Mouse (Mus musculus) kidney, embryonic 14.5 days (tissue): ENCODE results near the gene Prkcb. TPM values are rescaled to one million over a fixed set of nuclear protein-coding genes. Genes with fewer than 3 reads are reported as not detected.

Experiments used
- ATAC-seq: fragments of 200-750 bp; cut with Nextera tagmentation; 2 replicates; pipeline ENCODE4 v1.8.0; 2017; ENCODE audit warnings: moderate number of reproducible peaks, mild to moderate bottlenecking, moderate TSS enrichment, moderate library complexity; ENCODE audit not compliant: low FRiP score, low TSS enrichment
- H3K27ac ChIP-seq: fragments of 300-500 bp; sonication (generic); 2 replicates; pipeline ENCODE4 v1.5.1; 2014; ENCODE audit warnings: low read depth, mild to moderate bottlenecking, low read length, moderate library complexity, mixed read lengths
- H3K27me3 ChIP-seq: fragments of 300-500 bp; sonication (generic); 2 replicates; pipeline ENCODE4 v1.6.1; 2014; ENCODE audit warnings: mild to moderate bottlenecking, low read length; ENCODE audit not compliant: control insufficient read depth, insufficient read depth
- H3K36me3 ChIP-seq: fragments of 300-500 bp; sonication (generic); 2 replicates; pipeline ENCODE4 v1.6.1; 2014; ENCODE audit warnings: low read length, mixed read lengths; ENCODE audit not compliant: control insufficient read depth, insufficient read depth
- H3K4me1 ChIP-seq: fragments of 300-500 bp; sonication (generic); 2 replicates; pipeline ENCODE4 v1.6.1; 2014; ENCODE audit warnings: low read length, mixed read lengths; ENCODE audit not compliant: control insufficient read depth, insufficient read depth
- H3K4me2 ChIP-seq: fragments of 300-500 bp; sonication (generic); replicated peaks from 2 replicates; pipeline ENCODE4 v1.6.1; 2014; ENCODE audit warnings: low read depth, mild to moderate bottlenecking, low read length
- H3K4me3 ChIP-seq: fragments of 300-500 bp; sonication (generic); 2 replicates; pipeline ENCODE4 v1.5.1; 2014; ENCODE audit warnings: mild to moderate bottlenecking, low read length
- H3K9ac ChIP-seq: fragments of 300-500 bp; sonication (generic); 2 replicates; pipeline ENCODE4 v1.6.1; 2014; ENCODE audit warnings: low read depth, mild to moderate bottlenecking, low read length, moderate library complexity
- H3K9me3 ChIP-seq: fragments of 300-500 bp; sonication (generic); 2 replicates; pipeline ENCODE4 v1.6.1; 2016; ENCODE audit warnings: low read length; ENCODE audit not compliant: control insufficient read depth
- WGBS: fragments of 180-500 bp; shearing (Covaris S2); extraction: QIAGEN DNeasy Blood & Tissue Kit; methylation state at CpG from one replicate; pipeline ENCODE4 v1.1.7; 2014; 5-methylcytosine and 5-hydroxymethylcytosine counted together
- polyA plus RNA-seq: library from polyadenylated mRNA; unstranded; fragments of >200 nt; fragmentation: Nextera tagmentation; extraction: Ambion mirVana; gene quantifications from 2 replicates; pipeline ENCODE4 v1.2.1, GENCODE M21; 2014

The Prkcb gene
- polyA plus RNA-seq, 1 experiment from 2014 or later: 4.1 TPM

- 86% methylated on average over 6 of the region's 6 CpGs for WGBS
Measured at GRCm38 (mm10) chr7:122476697-122477096, 188.1 kb downstream of the Prkcb start.

GRCm38 (mm10) chr7:122477118-122477517 is 188.6 kb downstream of the Prkcb start:
- ATAC-seq: no peak
- Histone ChIP-seq H3K27ac (no peak overlapping the region), H3K4me1 (peaks cover 9% of the 10 kb centered on the region; the same call in 1 of the 2 replicates), H3K27me3 (no peaks in the 10 kb centered on the region), H3K4me3 (no peak overlapping the region), H3K4me2 (no peak overlapping the region), H3K36me3 (no peaks in the 10 kb centered on the region), H3K9ac (no peak overlapping the region), H3K9me3 (peaks cover 7% of the 10 kb centered on the region)
- WGBS: 56% methylated on average over 7 of the region's 7 CpGs

More at GRCm38 (mm10) chr7:122476697-122477096, 188.1 kb downstream of the Prkcb start:
- H3K4me1 ChIP-seq: peaks cover 9% of the 10 kb centered on the region; the same call in 1 of the 2 replicates
- no peaks in the 10 kb centered on the region for H3K36me3 ChIP-seq
- H3K4me3 ChIP-seq: no peak overlapping the region
- H3K27ac ChIP-seq: no peak overlapping the region
- H3K9ac ChIP-seq: no peak overlapping the region
- ATAC-seq: no peak
- no peak overlapping the region for H3K4me2 ChIP-seq
- peaks cover 7% of the 10 kb centered on the region for H3K9me3 ChIP-seq
- H3K27me3 ChIP-seq: no peaks in the 10 kb centered on the region

- no peaks in the 10 kb centered on the region for H3K27me3 ChIP-seq
- ATAC-seq: no peak
- H3K9me3 ChIP-seq: peaks cover 7% of the 10 kb centered on the region
- H3K27ac ChIP-seq: no peak overlapping the region
- H3K4me1 ChIP-seq: peaks cover 9% of the 10 kb centered on the region; the same call in 1 of the 2 replicates
- no peak overlapping the region for H3K9ac ChIP-seq
- 9% methylated on average over 21 of the region's 21 CpGs for whole genome bisulfite sequencing
- H3K4me3 ChIP-seq: no peak overlapping the region
- H3K36me3 ChIP-seq: no peaks in the 10 kb centered on the region
- H3K4me2 ChIP-seq: no peak overlapping the region
Measured at GRCm38 (mm10) chr7:122477566-122478564, 189.3 kb downstream of the Prkcb start.

GRCm38 (mm10) chr7:122483949-122484348 is 195.4 kb downstream of the Prkcb start:
- no peak overlapping the region for H3K9ac ChIP-seq
- H3K9me3 ChIP-seq: no peaks in the 10 kb centered on the region
- H3K27ac ChIP-seq: no peak overlapping the region
- H3K4me1 ChIP-seq: no peaks in the 10 kb centered on the region
- ATAC-seq: no peak
- no peaks in the 10 kb centered on the region for H3K36me3 ChIP-seq
- H3K4me3 ChIP-seq: no peak overlapping the region
- 73% methylated on average over 8 of the region's 8 CpGs for WGBS
- no peaks in the 10 kb centered on the region for H3K27me3 ChIP-seq
- no peak overlapping the region for H3K4me2 ChIP-seq

- Histone ChIP-seq H3K27me3 (no peaks in the 10 kb centered on the region), H3K9ac (no peak overlapping the region), H3K4me2 (no peak overlapping the region), H3K4me1 (no peaks in the 10 kb centered on the region), H3K4me3 (no peak overlapping the region), H3K27ac (no peak overlapping the region), H3K36me3 (no peaks in the 10 kb centered on the region), H3K9me3 (no peaks in the 10 kb centered on the region)
- no peak for ATAC-seq
- WGBS: 66% methylated on average over 11 of the region's 11 CpGs
Measured at GRCm38 (mm10) chr7:122487929-122488571, 199.5 kb downstream of the Prkcb start.

- Histone ChIP-seq H3K9me3 (no peaks in the 10 kb centered on the region), H3K4me3 (no peak overlapping the region), H3K36me3 (no peaks in the 10 kb centered on the region), H3K9ac (no peak overlapping the region), H3K4me2 (no peak overlapping the region), H3K27me3 (no peaks in the 10 kb centered on the region), H3K27ac (no peak overlapping the region), H3K4me1 (no peaks in the 10 kb centered on the region)
- no peak for ATAC-seq
- 80% methylated on average over 8 of the region's 8 CpGs for WGBS
Measured at GRCm38 (mm10) chr7:122492041-122492440, 203.5 kb downstream of the Prkcb start.

GRCm38 (mm10) chr7:122492936-122493335 is 204.4 kb downstream of the Prkcb start:
- H3K36me3 ChIP-seq: no peaks in the 10 kb centered on the region
- no peak overlapping the region for H3K9ac ChIP-seq
- no peak overlapping the region for H3K4me2 ChIP-seq
- H3K27me3 ChIP-seq: no peaks in the 10 kb centered on the region
- no peak for ATAC-seq
- no peaks in the 10 kb centered on the region for H3K4me1 ChIP-seq
- no peak overlapping the region for H3K4me3 ChIP-seq
- 85% methylated on average over 9 of the region's 9 CpGs for WGBS
- H3K27ac ChIP-seq: no peak overlapping the region
- H3K9me3 ChIP-seq: no peaks in the 10 kb centered on the region

- no peak overlapping the region for H3K4me3 ChIP-seq
Measured at GRCm38 (mm10) chr7:122494088-122494487, 205.5 kb downstream of the Prkcb start.

GRCm38 (mm10) chr7:122497516-122497915 is 209.0 kb downstream of the Prkcb start:
- H3K27me3 ChIP-seq: no peaks in the 10 kb centered on the region

More at GRCm38 (mm10) chr7:122494088-122494487, 205.5 kb downstream of the Prkcb start:
- no peaks in the 10 kb centered on the region for H3K36me3 ChIP-seq
- WGBS: 23% methylated on average over 3 of the region's 3 CpGs
- no peak for ATAC-seq
- H3K27me3 ChIP-seq: no peaks in the 10 kb centered on the region
- H3K4me2 ChIP-seq: no peak overlapping the region
- no peak overlapping the region for H3K9ac ChIP-seq
- no peaks in the 10 kb centered on the region for H3K4me1 ChIP-seq
- H3K9me3 ChIP-seq: no peaks in the 10 kb centered on the region
- no peak overlapping the region for H3K27ac ChIP-seq

More at GRCm38 (mm10) chr7:122497516-122497915, 209.0 kb downstream of the Prkcb start:
- Histone ChIP-seq H3K27ac (no peak overlapping the region), H3K36me3 (no peaks in the 10 kb centered on the region), H3K4me2 (no peak overlapping the region), H3K4me1 (no peaks in the 10 kb centered on the region), H3K9ac (no peak overlapping the region), H3K4me3 (no peak overlapping the region), H3K9me3 (no peaks in the 10 kb centered on the region)
- WGBS: 66% methylated on average over 8 of the region's 8 CpGs
- ATAC-seq: no peak
